Mouse (Mus musculus): Measurements from ENCODE around the gene Rgl3.

The Rgl3 gene

DNA sequence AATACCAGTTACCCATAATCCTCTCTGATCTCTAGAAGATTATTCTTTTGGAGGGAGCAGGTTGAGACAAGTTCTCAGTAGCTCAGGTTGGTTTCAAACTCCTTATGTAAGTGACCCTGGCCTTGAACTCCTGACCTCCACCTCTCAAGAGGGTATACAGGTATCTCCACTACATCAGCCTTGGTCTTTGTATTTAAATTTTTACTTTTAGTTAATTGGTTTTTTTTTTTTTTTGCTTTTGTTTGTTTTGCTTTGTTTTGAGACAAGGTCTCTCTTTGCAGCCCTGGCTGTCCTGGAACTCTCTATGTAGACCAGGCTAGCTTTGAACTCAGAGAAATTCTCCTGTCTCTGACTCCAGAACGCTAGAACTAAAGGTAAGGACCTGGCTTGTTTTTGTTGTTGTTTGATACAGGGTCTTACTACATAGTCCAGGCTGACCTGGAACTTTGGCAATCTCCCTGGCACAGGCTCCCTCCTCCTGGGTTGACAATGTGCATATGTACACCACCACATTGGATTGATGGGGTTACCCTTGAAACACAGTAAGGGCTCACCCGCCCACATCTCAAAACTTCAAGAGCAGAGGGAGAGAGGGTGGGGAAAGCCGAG, 65.7 kb downstream of the Rgl3 start:
- peak; percentile 82 for DNase-seq (ENCODE audit: extremely low read depth, low read depth, low spot score)

DNA sequence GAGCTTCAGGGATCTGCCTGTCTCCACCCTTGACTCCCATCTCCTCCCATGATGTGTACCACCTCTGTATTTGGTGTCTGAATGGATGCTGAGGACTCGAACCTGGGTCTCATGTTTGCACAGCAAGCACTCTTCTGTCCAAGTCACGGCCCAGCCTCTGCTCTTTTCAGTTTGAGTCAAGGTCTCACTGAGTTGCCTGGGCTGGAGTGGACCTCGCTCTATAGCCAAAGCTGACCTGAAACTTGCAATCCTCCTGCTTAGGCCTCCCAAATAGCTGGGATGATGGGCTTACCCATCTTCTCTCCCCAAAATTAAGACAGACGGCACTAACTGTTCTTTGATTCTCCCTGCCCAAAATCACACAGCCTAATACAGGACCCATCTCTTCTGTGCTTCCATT, 66.2 kb downstream of the Rgl3 start:
- no peak for DNase-seq (ENCODE audit: extremely low read depth, low read depth, low spot score)

All from fat pad, adult 2 months (tissue).